Mouse (Mus musculus): ENCODE data around the gene Cdh13.

DNA sequence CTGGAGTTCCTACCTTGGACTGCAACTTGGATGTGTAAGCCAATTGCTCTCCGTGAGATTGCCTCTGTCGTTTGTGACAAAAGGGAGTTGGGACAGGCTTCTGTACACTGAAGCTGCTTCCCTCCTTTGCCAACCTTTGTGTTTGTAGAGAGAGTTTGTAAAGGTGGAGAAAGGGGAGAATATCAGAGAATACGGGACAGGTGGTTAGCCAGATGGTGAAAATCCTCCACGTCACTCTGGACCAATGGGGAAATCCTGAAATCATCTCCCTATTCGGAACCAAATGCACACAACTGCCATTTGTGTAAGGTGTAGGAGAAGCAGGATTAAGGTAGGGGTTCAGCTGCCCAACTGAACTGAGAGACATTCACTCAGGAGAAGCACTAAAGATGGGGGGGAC, 721.3 kb downstream of the Cdh13 start:
- no peak for TF ChIP-seq CTCF (IDR thresholded peaks at IDR 0.05; ENCODE audit: control insufficient read depth, insufficient read depth, insufficient read length)
- TF ChIP-seq MYOD1 (IDR thresholded peaks at IDR 0.05; ENCODE audit: control insufficient read depth, insufficient read length, low read depth), result no peak
- TF ChIP-seq CEBPB (IDR thresholded peaks at IDR 0.05; ENCODE audit: low read depth), result no peak
- no peak for TF ChIP-seq MYOG (IDR thresholded peaks at IDR 0.05; ENCODE audit: control insufficient read depth, extremely low read depth, insufficient read length)
- no peak for TF ChIP-seq USF1 (IDR thresholded peaks at IDR 0.05; ENCODE audit: low read depth)
- TF ChIP-seq MAX (IDR thresholded peaks at IDR 0.05), result no peak
